Mouse (Mus musculus) adrenal gland, postnatal 36 days (tissue): Measurements from ENCODE around the gene Aqp2. TPM values are rescaled to one million over a fixed set of nuclear protein-coding genes. Genes with fewer than 3 reads are reported as not detected.

ENCODE experiments used
- DNase-seq, 2 experiments: peaks; one replicate each; pipeline ENCODE4 v3.0.0; 2021; ENCODE audit warnings: mixed read lengths in 1 of 2
- long read RNA-seq, 2 experiments: library from polyadenylated mRNA; stranded (forward); transcript quantifications; one replicate each; pipeline ENCODE4 v2.0.0; 2021; ENCODE audit warnings: borderline sequencing depth in 2 of 2
- total RNA-seq, 2 experiments: library from RNA; stranded (reverse); gene quantifications; 2 replicates each; pipeline ENCODE4 v1.2.3; 2021

Gene Aqp2
- 1 to 10 TPM in 1 of 2 experiments, under 1 TPM in 1; 0.82 to 5.0 TPM for total RNA-seq
- long read RNA-seq, experiment 1, partial matches to known transcripts: 0 of 2 reads
- long read RNA-seq, experiment 1, other reads (novel, unspliced or antisense): 1 of 2 reads
- long read RNA-seq, experiment 2, partial matches to known transcripts: 0 of 2 reads
- long read RNA-seq, experiment 2, other reads (novel, unspliced or antisense): 0 of 2 reads

DNA sequence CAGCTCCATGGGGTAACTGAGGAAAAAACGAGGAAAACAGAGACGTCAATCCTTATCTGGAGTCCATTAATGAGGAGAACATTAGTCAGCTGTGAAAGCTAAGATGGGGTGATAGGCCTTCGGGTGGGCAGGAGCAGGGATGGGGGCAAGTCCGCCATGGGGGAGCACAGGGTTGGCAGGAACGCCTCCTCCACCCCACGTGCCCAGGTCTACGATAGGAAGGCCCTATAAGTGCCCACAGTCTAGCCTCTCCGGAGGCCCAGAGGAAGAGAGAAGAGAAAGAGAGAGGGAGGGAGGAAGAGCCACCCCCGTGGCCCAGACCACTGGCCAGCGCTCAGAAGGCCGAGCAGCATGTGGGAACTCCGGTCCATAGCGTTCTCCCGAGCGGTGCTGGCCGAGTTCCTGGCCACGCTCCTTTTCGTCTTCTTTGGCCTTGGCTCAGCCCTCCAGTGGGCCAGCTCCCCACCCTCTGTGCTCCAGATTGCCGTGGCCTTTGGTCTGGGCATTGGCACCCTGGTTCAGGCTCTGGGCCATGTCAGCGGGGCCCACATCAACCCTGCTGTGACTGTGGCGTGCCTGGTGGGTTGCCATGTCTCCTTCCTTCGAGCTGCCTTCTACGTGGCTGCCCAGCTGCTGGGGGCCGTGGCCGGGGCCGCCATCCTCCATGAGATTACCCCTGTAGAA, at the start of gene Aqp2:
Gene Aqp2, plus strand, starts transcription at position 254 of the 684 bp plus-strand sequence.
- DNase-seq: peak; percentile 35 to 61

DNA sequence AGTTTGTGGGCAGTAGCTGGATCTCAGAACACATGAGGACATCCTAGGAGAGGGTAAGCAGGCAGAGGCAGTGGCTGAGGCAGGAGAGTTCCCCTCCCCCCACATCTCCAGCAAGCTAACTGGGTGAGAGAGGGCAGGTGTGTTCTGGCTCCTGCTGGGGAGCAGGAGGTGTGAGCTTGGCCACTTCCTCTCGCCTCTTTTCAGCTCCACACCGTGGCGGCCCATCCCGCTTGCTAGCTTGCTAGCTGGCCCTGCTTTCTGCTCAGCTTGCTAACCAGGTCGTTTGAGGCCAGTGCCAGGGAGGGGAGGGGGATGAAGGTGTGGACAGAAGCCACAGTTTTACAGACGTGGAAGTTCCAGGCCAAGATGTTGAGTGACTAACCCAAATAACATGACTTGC, 47.7 kb upstream of the Aqp2 start:
- no peak for DNase-seq

DNA sequence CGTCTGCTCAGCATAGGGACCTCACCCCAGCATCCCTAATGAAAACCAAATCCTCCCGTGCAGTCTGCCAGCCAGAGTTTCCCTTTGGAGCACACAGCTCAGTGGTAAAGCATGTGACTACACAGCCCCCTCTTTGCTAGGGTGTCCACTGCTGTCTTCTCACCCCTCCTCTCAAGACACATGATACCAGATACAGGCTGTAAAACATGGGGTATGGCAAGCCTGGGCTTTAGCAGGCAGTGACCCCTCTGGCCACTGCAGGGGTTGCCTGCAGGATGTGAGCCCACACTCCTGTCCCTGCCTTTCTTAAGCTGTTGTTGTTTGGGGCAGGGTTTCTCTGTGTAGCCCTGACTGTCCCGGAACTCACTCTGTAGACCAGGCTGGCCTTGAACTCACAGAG, 46.8 kb upstream of the Aqp2 start:
- DNase-seq: no peak

DNA sequence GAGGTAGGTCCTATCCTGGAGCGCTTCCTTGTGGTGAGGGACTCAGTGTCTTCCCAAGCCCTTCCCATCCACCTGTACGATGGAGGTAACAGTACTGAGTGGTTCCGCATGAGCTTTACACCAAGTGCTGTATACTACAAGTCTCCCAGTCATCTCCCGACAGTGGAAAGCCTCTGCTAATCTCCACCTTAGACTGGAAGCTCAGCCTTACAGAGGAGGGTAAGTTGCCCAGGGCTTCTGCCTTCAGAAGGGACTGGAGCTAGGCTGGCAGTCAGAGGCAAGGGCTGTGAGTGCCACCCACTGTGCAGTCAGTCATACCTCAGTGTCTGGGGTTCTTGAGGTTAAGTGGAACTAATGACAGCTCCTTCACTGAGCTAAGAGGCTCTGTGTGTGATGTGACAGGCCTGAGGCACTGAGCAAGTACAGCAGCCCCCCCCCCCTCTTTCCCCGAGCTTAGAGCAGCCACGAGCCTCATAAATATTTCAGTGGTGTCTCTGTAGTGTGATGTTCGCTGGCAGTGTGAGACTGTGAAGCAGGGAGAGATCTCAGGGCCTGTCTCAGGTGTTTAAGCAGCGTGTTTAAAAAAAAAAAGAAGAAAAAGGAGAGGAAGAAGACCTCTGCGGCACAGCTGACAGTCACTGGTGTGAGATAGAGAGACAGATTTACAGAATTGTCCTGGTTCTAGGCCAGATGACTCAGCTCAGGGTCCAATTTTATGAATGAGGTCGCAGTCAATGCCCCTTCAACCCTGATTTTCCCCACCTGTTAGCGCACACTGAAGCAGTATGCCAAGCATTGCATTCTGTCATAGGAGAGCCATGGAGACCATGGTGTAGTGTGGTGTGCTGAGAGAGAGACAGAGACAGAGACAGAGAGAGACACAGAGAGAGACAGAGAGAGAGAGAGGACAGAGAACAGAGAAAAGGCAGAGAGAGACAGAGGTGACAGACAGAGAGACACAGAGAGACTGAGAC, 41.7 kb upstream of the Aqp2 start:
- peak; percentile 5 to 29 for DNase-seq

DNA sequence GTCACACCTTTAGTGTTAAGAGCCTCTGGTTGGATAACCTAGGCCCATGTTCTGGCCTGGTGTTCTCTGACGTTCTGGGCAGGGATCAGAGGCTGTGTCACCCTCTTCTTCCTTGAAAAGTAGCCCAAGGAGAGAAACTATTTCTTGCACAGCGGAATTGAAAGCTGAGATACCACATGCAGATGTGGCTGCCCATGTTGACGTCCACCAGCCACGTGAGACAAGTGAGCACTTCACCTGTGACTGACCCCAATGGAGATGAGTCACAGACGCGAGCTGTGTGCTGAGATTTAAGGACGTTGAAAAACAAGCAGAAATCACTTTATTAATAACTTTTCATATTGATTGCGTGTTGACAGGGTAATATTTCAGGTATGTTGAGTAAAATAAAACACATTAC, 39.0 kb upstream of the Aqp2 start:
- DNase-seq: no peak

DNA sequence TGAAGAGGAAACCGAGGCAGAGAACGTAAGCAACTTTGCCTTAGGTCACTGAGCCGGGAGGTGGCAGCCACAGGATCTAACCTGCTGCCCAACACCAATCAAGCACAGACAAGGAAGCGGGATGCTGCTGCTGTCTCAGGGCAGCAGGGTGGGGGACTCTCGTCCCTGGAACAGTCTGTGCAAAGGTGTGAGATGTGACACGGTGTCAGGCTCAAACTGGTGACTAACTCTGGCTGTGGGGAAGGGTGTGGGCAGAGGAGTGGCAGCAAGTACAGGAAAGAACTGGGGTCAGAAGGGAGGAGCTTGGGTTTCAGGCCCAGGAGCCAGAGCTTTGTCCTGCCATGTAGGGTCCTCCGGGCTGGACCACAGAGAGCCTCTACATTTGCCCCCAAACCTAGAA, 34.8 kb upstream of the Aqp2 start:
- no peak for DNase-seq

DNA sequence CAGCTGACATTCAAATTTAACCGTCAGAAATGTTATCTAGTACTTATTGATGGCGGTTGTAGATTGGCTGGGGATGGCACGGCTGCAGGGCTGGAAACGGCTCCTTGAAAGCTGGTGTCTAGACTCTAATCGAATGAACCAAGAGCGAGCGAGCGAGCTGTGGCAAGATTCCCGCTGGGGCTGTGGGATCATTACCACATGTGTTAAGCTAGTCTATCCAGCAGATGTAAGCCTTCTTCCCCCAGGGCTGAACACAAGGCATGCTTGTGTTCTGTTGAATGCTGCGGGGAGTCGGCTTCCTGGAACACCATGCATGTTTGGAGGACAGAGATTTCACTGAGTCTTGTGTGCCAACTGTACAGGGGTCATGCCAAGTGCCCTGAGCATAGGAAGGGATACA, 32.3 kb upstream of the Aqp2 start:
- no peak for DNase-seq

DNA sequence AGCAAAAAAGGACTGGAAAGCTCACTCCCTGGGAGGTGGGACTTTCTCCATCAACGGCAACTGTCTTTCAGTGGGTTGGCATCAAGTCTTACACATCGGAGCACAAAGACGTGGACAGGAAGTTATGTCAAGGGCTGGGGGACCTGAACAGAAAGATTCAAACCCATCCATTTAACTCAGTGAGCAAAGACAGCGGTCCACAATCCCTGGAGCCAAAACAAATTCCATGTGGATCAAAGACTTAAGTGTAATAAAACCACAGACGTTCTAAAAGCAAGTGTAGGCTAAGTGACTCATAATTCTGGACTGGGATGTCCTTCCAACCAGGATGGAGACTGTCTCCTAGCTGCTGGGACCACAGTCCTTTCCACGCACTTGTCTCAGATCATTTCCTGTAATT, 31.1 kb upstream of the Aqp2 start:
- no peak for DNase-seq

DNA sequence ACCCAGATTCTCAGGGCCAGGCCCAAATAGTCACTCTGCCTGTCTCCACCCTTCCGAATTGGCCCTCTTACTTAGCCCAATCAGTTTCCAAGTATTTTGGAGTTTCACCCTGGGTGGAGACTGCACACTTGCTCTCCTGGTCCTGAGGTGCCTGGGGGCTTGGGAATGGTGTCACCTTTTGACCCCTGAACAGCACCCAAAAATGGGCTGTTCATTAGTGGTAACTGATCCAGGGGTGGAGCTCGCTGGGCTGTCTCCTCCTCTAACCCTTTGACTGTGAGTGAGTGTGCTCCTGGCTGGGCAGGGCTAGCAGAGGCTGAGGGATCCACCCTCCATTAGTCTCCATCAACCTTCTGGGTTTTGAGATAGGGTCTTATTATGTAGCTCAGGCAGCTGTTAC, 29.0 kb upstream of the Aqp2 start:
- DNase-seq: no peak

DNA sequence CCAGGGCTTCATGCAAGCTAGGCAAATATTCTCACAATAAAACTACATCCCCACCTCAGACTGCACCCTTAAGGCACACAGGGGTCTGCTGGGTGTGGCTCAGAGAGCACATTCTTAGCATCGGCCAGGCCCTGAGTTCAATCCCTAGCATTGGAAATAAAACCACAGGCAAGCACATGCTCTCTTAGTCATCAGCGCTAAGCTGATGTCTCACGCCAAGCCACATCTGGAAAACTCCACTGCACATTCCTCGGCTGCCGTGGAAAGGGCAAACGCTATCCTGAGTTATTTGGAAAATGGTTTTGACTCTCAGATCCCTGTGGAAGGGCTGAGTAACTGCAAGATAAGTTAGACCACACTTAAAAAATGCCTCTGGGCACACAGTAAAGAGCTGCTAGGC, 25.1 kb upstream of the Aqp2 start:
- no peak for DNase-seq

DNA sequence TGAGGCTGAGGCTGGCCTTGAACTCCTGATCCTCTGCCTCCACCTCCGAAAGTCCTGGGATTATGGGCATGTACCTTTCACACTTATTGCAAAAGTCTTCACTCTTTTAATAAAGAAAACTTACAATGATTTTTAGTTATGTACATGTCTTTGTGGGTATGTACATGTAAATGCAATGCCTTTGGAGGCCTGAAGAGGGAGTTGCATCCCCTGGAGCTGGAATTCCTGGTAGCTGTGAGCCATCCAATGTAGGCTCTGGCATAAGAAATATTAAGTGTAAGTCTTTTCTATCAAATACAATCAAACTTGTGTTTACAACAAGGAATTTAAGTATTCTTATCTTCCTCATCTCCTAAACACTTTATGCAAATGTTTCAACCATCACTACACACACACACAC, 19.9 kb upstream of the Aqp2 start:
- no peak for DNase-seq

DNA sequence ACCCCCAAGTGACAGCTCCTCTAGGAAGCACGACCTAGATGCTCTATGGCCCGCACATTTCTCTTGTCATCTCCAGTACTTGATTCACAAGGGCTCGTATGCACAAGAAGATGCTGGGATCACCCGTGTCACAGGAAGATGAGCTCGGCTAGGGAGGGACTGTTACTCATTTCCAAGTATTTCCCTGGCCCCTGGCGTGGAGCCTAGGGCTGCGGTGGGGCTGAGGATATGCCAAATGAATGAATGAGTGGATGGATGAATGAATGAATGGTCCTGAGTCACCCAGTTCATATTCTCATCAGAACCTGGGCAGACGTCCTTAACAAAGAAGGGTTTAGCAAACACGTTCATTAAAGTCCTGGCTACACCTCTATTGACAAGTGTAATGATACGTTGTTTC, 18.6 kb upstream of the Aqp2 start:
- no peak for DNase-seq

DNA sequence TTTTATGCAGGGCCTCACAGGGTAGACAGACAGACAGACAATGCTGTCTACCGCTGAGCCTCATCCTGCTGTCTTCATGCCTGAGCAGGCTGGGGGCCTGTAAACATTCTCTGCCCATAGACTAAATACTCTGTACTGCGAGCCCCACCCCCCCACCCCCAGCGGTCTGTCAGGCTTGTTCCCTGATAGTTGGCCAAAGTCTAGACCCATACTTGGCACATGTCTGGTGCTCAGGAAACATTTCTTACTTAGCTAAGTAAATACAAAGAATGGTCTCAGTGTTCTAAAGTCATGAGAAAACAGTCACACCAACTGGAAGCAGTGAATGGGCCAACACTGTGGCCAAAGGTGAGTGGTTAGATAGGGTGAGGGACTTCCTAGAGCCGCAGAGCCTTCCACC, 11.5 kb upstream of the Aqp2 start:
- DNase-seq: no peak

DNA sequence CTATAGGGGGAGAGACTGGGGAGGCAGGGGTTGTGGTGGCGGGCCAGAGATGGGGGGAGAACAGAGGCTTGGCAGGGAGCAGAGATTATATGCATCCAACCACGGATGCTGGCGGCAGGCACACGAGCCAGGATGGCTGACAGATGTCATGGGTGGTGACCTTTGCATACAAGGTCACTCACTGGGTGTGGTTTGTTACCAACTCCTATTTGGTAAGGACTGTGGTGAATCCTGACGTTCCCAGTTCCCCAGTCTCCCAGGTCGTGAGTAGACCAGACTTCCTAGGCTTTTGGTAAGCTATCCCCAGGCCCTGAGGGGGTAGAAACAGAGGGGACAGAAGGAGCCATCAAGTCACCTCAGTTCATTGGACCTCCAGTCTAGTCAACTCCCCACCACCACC, 10.2 kb upstream of the Aqp2 start:
- no peak for DNase-seq

DNA sequence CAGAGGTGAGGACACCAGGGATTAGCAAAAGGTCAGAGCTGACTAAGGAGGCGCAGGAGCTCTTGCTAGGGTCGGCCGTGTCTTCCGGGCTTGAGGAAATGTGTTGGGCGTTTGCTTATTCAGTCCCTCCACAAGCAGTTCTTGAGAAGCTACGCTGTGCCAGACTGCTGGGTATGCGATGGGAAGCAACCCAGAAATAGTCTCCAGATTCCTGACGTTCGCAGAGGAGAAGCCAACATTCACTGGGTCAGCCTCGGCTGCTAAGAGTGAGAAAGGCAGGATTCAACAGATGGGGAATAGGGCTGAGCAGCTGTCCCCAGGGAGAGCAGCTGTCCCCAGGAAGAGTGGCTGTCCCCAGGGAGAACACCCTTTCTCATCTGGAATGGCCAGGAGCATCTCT, 9.7 kb upstream of the Aqp2 start:
- no peak for DNase-seq

DNA sequence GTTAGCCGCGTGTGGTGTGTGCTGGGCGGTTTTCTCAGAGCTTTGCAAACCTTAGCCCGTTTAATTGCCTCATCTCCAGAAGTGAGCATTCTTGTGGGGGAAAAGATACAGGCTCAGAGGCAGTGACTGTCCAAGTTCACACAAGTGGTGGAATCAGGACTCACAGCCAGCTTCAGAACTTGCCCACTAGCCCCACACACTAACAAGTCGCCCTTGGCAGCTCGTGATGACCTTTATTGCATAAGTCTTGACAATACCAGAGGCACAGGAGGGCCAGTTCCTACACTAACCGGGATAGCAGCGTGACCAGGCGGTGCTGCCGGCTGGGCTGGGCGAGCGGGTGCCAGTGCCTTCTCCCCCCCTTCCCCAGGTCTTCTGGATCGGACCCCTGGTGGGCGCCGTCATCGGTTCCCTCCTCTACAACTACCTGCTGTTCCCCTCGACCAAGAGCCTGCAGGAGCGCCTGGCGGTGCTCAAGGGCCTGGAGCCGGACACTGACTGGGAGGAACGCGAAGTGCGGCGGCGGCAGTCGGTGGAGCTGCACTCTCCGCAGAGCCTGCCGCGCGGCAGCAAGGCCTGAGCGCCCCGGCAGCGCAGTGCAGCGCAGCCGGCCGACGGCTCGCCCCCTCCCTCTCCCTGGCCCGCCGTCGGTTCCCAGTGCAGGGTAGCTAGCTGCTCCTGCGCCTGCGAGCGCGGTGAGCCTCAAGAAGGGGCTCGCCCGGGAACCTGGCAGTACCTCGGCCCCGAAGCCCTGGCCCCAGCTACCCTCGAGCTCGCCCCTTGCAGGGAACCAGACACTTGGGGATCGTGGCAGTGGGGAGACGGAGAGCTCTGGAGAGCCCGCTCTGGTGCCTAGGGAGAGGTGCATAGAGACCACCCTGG, 4.8 kb downstream of the Aqp2 start:
- DNase-seq: peak; percentile 47 to 48

DNA sequence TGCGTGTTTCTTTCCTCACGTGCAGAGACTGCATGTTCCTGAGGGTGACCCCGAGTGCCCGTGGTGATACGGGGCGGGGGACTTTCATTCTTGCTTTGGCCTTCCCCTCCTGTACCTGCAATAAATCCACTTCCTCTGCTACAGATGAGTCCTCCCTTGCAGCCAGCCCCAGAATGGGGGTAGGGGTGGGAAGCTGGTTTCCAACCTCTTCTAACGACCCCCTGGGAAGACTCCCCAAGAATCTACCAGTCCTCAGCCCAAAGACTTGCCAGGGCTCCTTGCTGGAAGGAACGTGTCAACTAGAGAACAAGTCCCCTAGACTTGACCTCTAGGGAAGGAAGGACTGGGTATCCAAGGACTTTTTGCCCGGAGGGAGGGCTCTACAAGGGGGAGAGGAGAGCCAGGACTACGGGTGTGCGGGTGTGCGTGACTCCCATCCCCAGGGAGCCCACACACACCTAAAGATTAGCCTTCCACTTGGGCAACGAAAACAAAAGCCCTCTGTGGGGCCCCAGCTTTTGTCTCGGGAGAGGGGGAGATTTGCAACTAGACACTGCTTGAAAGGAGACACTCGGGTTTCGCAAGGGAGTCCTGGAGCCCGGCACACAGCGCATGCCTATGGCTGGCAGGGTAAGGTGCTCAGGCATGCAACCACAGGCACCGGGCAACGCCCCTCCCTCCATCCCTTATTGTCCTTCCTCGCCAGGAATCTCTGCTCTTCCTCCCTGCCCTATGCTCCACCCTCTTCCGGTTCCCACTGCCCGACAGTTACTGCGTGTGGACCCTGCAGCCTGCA, 5.8 kb downstream of the Aqp2 start:
- peak in 1 of 2 experiments; percentile 24 for DNase-seq

DNA sequence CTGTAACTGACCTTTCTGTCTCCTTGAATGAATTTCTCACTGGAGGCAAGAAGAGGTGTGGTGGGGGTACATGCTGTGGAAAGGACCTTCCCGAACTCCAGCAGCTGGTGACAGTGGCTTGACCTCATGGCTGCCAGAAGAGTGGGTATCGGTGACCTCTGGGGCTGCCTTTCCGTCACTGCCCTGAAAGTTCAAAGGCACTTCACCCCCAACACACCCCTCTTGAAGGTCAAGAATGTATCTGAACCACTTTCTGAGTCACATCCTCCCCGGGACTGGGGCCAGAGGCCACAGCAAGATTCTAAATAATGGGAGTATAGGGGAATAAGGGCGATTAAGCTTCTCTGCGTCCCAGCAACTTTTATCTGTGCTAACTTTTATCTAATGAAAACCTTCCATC, 6.9 kb downstream of the Aqp2 start:
- peak; percentile 54 to 62 for DNase-seq

DNA sequence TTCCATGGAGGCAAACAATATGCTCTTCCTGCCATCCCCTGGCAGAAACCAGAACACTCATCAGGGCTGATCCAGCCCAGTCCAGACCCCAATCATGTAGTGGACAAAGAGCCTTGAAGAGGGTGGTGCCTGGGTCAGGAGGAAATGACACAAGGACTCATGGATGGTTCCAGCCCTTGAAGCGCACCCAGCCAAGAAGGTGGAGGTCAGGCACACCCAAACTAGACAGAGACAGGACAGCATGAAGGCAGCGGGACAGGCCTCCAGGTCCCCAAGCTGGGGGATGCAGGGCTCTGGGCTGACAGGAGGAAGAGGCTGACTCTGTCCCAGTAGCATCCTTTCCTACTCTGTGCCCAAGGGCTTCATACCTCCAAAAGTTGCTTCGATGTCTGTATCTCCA, 7.7 kb downstream of the Aqp2 start:
- DNase-seq: no peak

DNA sequence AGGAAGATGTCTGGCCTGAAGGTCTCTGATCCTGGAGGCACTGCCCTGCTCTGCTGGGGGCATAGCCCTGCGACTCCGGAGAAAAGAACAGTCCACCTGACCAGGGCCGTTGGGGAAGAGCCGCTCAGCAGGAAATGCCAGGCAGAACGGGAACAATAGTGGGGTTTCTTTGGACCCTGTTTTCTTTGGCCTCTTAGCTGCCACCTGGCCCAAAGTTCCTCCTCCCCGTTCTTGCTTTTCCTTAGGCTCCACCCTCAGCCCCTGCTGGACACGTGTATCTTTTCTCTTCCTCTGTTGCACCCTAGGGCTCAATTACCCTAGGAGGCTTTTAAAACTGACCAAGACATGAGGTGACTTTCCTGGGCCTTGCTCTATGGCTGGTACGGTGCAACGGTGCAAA, 10.4 kb downstream of the Aqp2 start:
- DNase-seq: no peak

DNA sequence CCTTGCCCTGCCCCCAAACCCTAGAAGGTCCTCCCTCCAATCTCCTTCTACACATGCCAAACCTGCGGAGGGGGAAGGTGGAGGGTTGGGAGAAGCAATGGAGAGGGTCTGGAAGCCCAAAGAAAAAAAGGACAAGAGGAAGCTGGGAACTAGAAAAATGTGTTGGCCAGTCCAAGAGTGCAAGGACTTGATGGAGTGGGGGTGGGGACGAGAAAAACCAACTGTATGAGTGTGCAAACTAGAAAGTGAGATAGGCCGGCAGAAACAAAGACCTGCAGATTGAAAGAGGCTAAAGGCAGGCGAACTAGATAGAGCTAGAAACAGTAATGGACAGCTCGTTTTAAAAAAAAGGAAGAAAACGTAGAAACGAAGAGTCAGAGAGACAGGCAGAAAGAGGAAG, 10.8 kb downstream of the Aqp2 start:
- DNase-seq: no peak
